Mouse (Mus musculus): ENCODE results near the gene Ticrr.

DNA sequence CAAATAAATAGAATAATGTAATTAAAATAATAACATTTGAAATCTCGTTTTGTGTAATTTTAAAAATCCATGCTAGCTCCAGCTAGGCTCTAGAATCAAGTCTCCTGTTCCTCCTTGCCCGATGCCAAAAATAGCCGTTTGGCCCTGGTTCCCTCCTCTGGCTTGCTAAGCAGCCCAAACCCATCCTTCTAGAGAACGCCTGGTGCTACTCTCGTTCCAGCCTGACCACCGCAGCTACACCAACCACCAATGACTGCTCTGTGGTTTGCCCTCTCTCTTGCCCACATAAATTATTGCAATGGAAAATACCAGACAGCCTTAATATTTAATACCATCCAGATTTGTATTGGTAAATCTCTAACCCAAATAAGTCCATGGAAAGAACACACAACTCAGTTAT, 87.7 kb downstream of the Ticrr start:
- TF ChIP-seq GATA1 (IDR thresholded peaks at IDR 0.05; ENCODE audit: borderline replicate concordance, low read length), result no peak
- no peak for TF ChIP-seq FLI1 (IDR thresholded peaks at IDR 0.05; ENCODE audit: low read length)
